ENCODE assay signal across 13 mouse cellular contexts in genomic region chr8:127535192-127535845, GRCm38 (mm10).
A peak's percentile ranks its signal among the peaks of the same experiment; 100 is the strongest.
DNase-seq lines count a peak whose midpoint lies in the region; ATAC-seq and TF ChIP-seq lines count a peak whose summit lies in the region.
"Had no signal": no experiment of that assay in that cellular context is flagged by ENCODE, and none has a peak within 500 bp of the region (broad histone marks: within the 10 kb centered on the region; RNA-seq: fewer than 3 reads in every experiment).

No protein-coding gene starts in this region.

- ATAC-seq in hindbrain, embryonic 14.5 days (ENCODE audit: low FRiP score), result no peak
- no peak for ATAC-seq in heart, embryonic 11.5 days (replicated peaks; ENCODE audit: insufficient number of reproducible peaks, low FRiP score, low TSS enrichment)
- ATAC-seq: CD4-positive, CD25-positive, alpha-beta regulatory T cell, adult 4 months; inflammation-experienced regulatory T-cells, adult 6 months had no signal

- H3K4me1 ChIP-seq in hindbrain, embryonic 14.5 days (replicated peaks; ENCODE audit: control insufficient read depth, insufficient read depth, low read length), result peaks cover 17% of the 10 kb centered on the region
- peaks cover 2% of the 10 kb centered on the region; the same call in 1 of the 2 replicates for H3K4me1 ChIP-seq in heart, embryonic 11.5 days (ENCODE audit: control insufficient read depth, insufficient read depth, low read length)
- H3K4me1 ChIP-seq: limb, embryonic 10.5 days; liver, embryonic 13.5 days had no signal

- no peak for TF ChIP-seq CTCF in left cerebral cortex, adult 2 months (IDR thresholded peaks at IDR 0.05)

- peak in 1 of 2 experiments; percentile 18 for DNase-seq in left cerebral cortex, adult 2 months (ENCODE audit: extremely low spot score in 1 of 2, low spot score in 2 of 2)
- no peak for DNase-seq in left cerebral cortex, postnatal 14 days (ENCODE audit: low spot score in 2 of 2)
- peak; percentile 30 to 52 for DNase-seq in right cerebral cortex, postnatal 10 days (ENCODE audit: low spot score in 2 of 2)
- DNase-seq in right cerebral cortex, adult 18-20 months, result no peak
- DNase-seq in hindbrain, embryonic 14.5 days (ENCODE audit: low spot score), result no peak
- peak; percentile 68 for DNase-seq in telencephalon, adult 2 months (ENCODE audit: low read depth, low spot score)
- DNase-seq: adrenal gland, postnatal 36 days; cerebellum, adult 11 months; liver, embryonic 13.5 days had no signal

- WGBS in hindbrain, embryonic 14.5 days, result 53% methylated on average over 8 of the region's 8 CpGs
- 74% methylated on average over 8 of the region's 8 CpGs for WGBS in heart, embryonic 11.5 days (ENCODE audit: insufficient replicate concordance)

- peak overlapping the region; percentile 58; the same call in 1 of the 2 replicates for H3K27ac ChIP-seq in left cerebral cortex, adult 2 months
- H3K27ac ChIP-seq in hindbrain, embryonic 14.5 days, result peak overlapping the region; percentile 44
- no peak overlapping the region for H3K27ac ChIP-seq in heart, embryonic 11.5 days (ENCODE audit: low read depth, low read length)
- H3K27ac ChIP-seq: limb, embryonic 10.5 days; liver, embryonic 13.5 days had no signal

- H3K27me3 ChIP-seq in hindbrain, embryonic 14.5 days (ENCODE audit: control insufficient read depth, insufficient read depth, low read length), result no peaks in the 10 kb centered on the region
- H3K27me3 ChIP-seq in heart, embryonic 11.5 days (ENCODE audit: control insufficient read depth, insufficient read depth, low read length), result no peaks in the 10 kb centered on the region
- H3K27me3 ChIP-seq: liver, embryonic 13.5 days had no signal

- H3K4me3 ChIP-seq in left cerebral cortex, adult 2 months, result 0 out of 2 replicates have a peak overlapping the region, but pooled peaks have one; percentile 17
- H3K4me3 ChIP-seq in hindbrain, embryonic 14.5 days (replicated peaks; ENCODE audit: low read length), result no peak overlapping the region
- no peak overlapping the region for H3K4me3 ChIP-seq in heart, embryonic 11.5 days (ENCODE audit: low read depth, low read length)
- H3K4me3 ChIP-seq: limb, embryonic 10.5 days; liver, embryonic 13.5 days had no signal

- no peaks in the 10 kb centered on the region for H3K9me3 ChIP-seq in hindbrain, embryonic 14.5 days (ENCODE audit: control insufficient read depth, low read length)
- H3K9me3 ChIP-seq in heart, embryonic 11.5 days (replicated peaks; ENCODE audit: control insufficient read depth, low read length), result no peaks in the 10 kb centered on the region
- H3K9me3 ChIP-seq: limb, embryonic 10.5 days; liver, embryonic 13.5 days had no signal

- intact Hi-C loops in left cerebral cortex, adult 2 months (cut with DNase I), result loop anchor here (10.0 kb wide), 1 partner anchor 379 kb away; no protein-coding TSS in a partner anchor
- intact Hi-C loops in left cerebral cortex, postnatal 14 days (cut with DNase I), result no loop called here

- H3K36me3 ChIP-seq in hindbrain, embryonic 14.5 days (replicated peaks; ENCODE audit: control insufficient read depth, insufficient read depth), result no peaks in the 10 kb centered on the region
- H3K36me3 ChIP-seq in heart, embryonic 11.5 days (ENCODE audit: control insufficient read depth, insufficient read depth, low read length), result no peaks in the 10 kb centered on the region
- H3K36me3 ChIP-seq: limb, embryonic 10.5 days; liver, embryonic 13.5 days had no signal

- H3K9ac ChIP-seq in hindbrain, embryonic 14.5 days, result no peak overlapping the region
- no peak overlapping the region for H3K9ac ChIP-seq in heart, embryonic 11.5 days (ENCODE audit: low read depth, low read length)
- H3K9ac ChIP-seq: liver, embryonic 13.5 days had no signal

- H3K4me2 ChIP-seq in hindbrain, embryonic 14.5 days (replicated peaks), result no peak overlapping the region
- no peak overlapping the region for H3K4me2 ChIP-seq in heart, embryonic 11.5 days
- H3K4me2 ChIP-seq: liver, embryonic 13.5 days had no signal

Comparison
In these comparisons a context has a peak if more than half of its experiments do, and no peak if none do; other contexts are left out.
1. DNase-seq: peak in right cerebral cortex, postnatal 10 days (2 of 2) and telencephalon, adult 2 months (single experiment); none in left cerebral cortex, postnatal 14 days (0 of 2), right cerebral cortex, adult 18-20 months (single experiment) and hindbrain, embryonic 14.5 days (single experiment).